Mouse (Mus musculus) hindbrain, embryonic 14.5 days (tissue): ENCODE results near the gene Hnrnpl. TPM values are rescaled to one million over a fixed set of nuclear protein-coding genes. Genes with fewer than 3 reads are reported as not detected.
A peak's percentile ranks its signal among the peaks of the same experiment; 100 is the strongest.

Source experiments
- ATAC-seq: fragments of 200-750 bp; cut with Nextera tagmentation; 2 replicates; pipeline ENCODE4 v1.8.0; 2017; ENCODE audit warnings: moderate number of reproducible peaks, mild to moderate bottlenecking, moderate TSS enrichment, moderate library complexity; ENCODE audit not compliant: low FRiP score
- DNase-seq: peaks from one replicate; pipeline ENCODE4 v3.0.0-alpha.2; 2015; ENCODE audit warnings: low spot score
- H3K27ac ChIP-seq: fragments of 300-500 bp; sonication (generic); 2 replicates; pipeline ENCODE4 v1.5.1; 2014; ENCODE audit warnings: mild to moderate bottlenecking, moderate library complexity
- H3K27me3 ChIP-seq: fragments of 300-500 bp; sonication (generic); 2 replicates; pipeline ENCODE4 v1.6.1; 2014; ENCODE audit warnings: mild to moderate bottlenecking, low read length, mixed read lengths; ENCODE audit not compliant: control insufficient read depth, insufficient read depth
- H3K36me3 ChIP-seq: fragments of 300-500 bp; sonication (generic); replicated peaks from 2 replicates; pipeline ENCODE4 v1.6.1; 2014; ENCODE audit not compliant: control insufficient read depth, insufficient read depth
- H3K4me1 ChIP-seq: fragments of 300-500 bp; sonication (generic); replicated peaks from 2 replicates; pipeline ENCODE4 v1.6.1; 2014; ENCODE audit warnings: antibody characterized with exemption, low read length, mixed read lengths; ENCODE audit not compliant: control insufficient read depth, insufficient read depth
- H3K4me2 ChIP-seq: fragments of 300-500 bp; sonication (generic); replicated peaks from 2 replicates; pipeline ENCODE4 v1.6.1; 2014; ENCODE audit warnings: mild to moderate bottlenecking, moderate library complexity
- H3K4me3 ChIP-seq: fragments of 300-500 bp; sonication (generic); replicated peaks from 2 replicates; pipeline ENCODE4 v1.5.1; 2014; ENCODE audit warnings: mild to moderate bottlenecking, low read length
- H3K9ac ChIP-seq: fragments of 300-500 bp; sonication (generic); 2 replicates; pipeline ENCODE4 v1.6.1; 2014
- H3K9me3 ChIP-seq: fragments of 300-500 bp; sonication (generic); 2 replicates; pipeline ENCODE4 v1.6.1; 2016; ENCODE audit warnings: low read length; ENCODE audit not compliant: control insufficient read depth
- WGBS: fragments of 180-500 bp; shearing (Covaris S2); extraction: QIAGEN DNeasy Blood & Tissue Kit; methylation state at CpG from one replicate; pipeline ENCODE4 v1.1.7; 2014; 5-methylcytosine and 5-hydroxymethylcytosine counted together
- polyA plus RNA-seq: library from polyadenylated mRNA; unstranded; fragments of >200 nt; fragmentation: Nextera tagmentation; extraction: Ambion mirVana; gene quantifications from 2 replicates; pipeline ENCODE4 v1.2.1, GENCODE M21; 2014

Gene Hnrnpl
- polyA plus RNA-seq, 1 experiment from 2014 or later = 150 TPM

GRCm38 (mm10) chr7:28816201-28816600 is 7.9 kb downstream of the Hnrnpl start:
- ATAC-seq = no peak
- Histone ChIP-seq H3K36me3 (peaks cover 93% of the 10 kb centered on the region), H3K9me3 (no peaks in the 10 kb centered on the region), H3K4me2 (no peak overlapping the region), H3K4me3 (no peak overlapping the region), H3K9ac (no peak overlapping the region), H3K27ac (no peak overlapping the region), H3K27me3 (no peaks in the 10 kb centered on the region), H3K4me1 (peaks cover 21% of the 10 kb centered on the region)
- WGBS = 86% methylated on average over 9 of the region's 9 CpGs
- DNase-seq = no peak

- Histone ChIP-seq H3K4me2 (no peak overlapping the region), H3K27me3 (no peaks in the 10 kb centered on the region), H3K9me3 (no peaks in the 10 kb centered on the region), H3K36me3 (peaks cover 100% of the 10 kb centered on the region), H3K4me3 (no peak overlapping the region), H3K4me1 (peaks cover 18% of the 10 kb centered on the region), H3K27ac (no peak overlapping the region), H3K9ac (no peak overlapping the region)
- DNase-seq (no peak), ATAC-seq (no peak)
- 92% methylated on average over 10 of the region's 10 CpGs for WGBS
Observed at GRCm38 (mm10) chr7:28816920-28817319, 8.6 kb downstream of the Hnrnpl start.

- Histone ChIP-seq H3K36me3 (peaks cover 100% of the 10 kb centered on the region), H3K9me3 (no peaks in the 10 kb centered on the region), H3K4me2 (0 out of 2 replicates have a peak overlapping the region, but pooled peaks have one; percentile 5), H3K27ac (no peak overlapping the region), H3K9ac (no peak overlapping the region), H3K27me3 (no peaks in the 10 kb centered on the region), H3K4me1 (peaks cover 12% of the 10 kb centered on the region), H3K4me3 (no peak overlapping the region)
- no peak for ATAC-seq
- 70% methylated on average over 6 of the region's 6 CpGs for WGBS
- no peak for DNase-seq
Observed at GRCm38 (mm10) chr7:28817524-28817923, 9.2 kb downstream of the Hnrnpl start.

GRCm38 (mm10) chr7:28817957-28818356 is 9.6 kb downstream of the Hnrnpl start:
- no peak for ATAC-seq
- Histone ChIP-seq H3K4me1 (peaks cover 8% of the 10 kb centered on the region; the same call in 1 of the 2 replicates), H3K9me3 (no peaks in the 10 kb centered on the region), H3K9ac (no peak overlapping the region), H3K4me3 (no peak overlapping the region), H3K36me3 (peaks cover 100% of the 10 kb centered on the region), H3K27ac (no peak overlapping the region), H3K4me2 (0 out of 2 replicates have a peak overlapping the region, but pooled peaks have one; percentile 5), H3K27me3 (no peaks in the 10 kb centered on the region)
- WGBS = 89% methylated on average over 4 of the region's 4 CpGs
- no peak for DNase-seq

GRCm38 (mm10) chr7:28818436-28818835 is 10.1 kb downstream of the Hnrnpl start:
- no peak overlapping the region for H3K4me3 ChIP-seq
- no peaks in the 10 kb centered on the region for H3K9me3 ChIP-seq
- ATAC-seq (no peak), DNase-seq (no peak)
- H3K9ac ChIP-seq = no peak overlapping the region
- H3K4me2 ChIP-seq = no peak overlapping the region
- 81% methylated on average over 18 of the region's 18 CpGs for WGBS
- peaks cover 7% of the 10 kb centered on the region; the same call in 1 of the 2 replicates for H3K4me1 ChIP-seq
- peaks cover 100% of the 10 kb centered on the region for H3K36me3 ChIP-seq
- no peak overlapping the region for H3K27ac ChIP-seq
- no peaks in the 10 kb centered on the region for H3K27me3 ChIP-seq

GRCm38 (mm10) chr7:28818861-28819452 is 10.6 kb downstream of the Hnrnpl start:
- H3K4me1 ChIP-seq = peaks cover 7% of the 10 kb centered on the region; the same call in 1 of the 2 replicates
- H3K4me2 ChIP-seq = no peak overlapping the region
- WGBS = 90% methylated on average over 4 of the region's 4 CpGs
- H3K9ac ChIP-seq = no peak overlapping the region
- no peak overlapping the region for H3K27ac ChIP-seq
- H3K36me3 ChIP-seq = peaks cover 96% of the 10 kb centered on the region
- no peak overlapping the region for H3K4me3 ChIP-seq
- ATAC-seq = no peak
- H3K9me3 ChIP-seq = no peaks in the 10 kb centered on the region
- DNase-seq = no peak
- H3K27me3 ChIP-seq = no peaks in the 10 kb centered on the region

- no peak for DNase-seq
- no peaks in the 10 kb centered on the region for H3K27me3 ChIP-seq
- H3K4me1 ChIP-seq = peaks cover 8% of the 10 kb centered on the region; the same call in 1 of the 2 replicates
- H3K27ac ChIP-seq = no peak overlapping the region
- H3K9ac ChIP-seq = no peak overlapping the region
- H3K4me2 ChIP-seq = no peak overlapping the region
- no peak overlapping the region for H3K4me3 ChIP-seq
- no peaks in the 10 kb centered on the region for H3K9me3 ChIP-seq
- 72% methylated on average over 4 of the region's 4 CpGs for WGBS
- ATAC-seq = no peak
- H3K36me3 ChIP-seq = peaks cover 90% of the 10 kb centered on the region
Observed at GRCm38 (mm10) chr7:28819571-28819970, 11.2 kb downstream of the Hnrnpl start.

- 29% methylated on average over 12 of the region's 12 CpGs for WGBS
- Histone ChIP-seq H3K27ac (peak overlapping the region; percentile 26; the same call in 1 of the 2 replicates), H3K27me3 (no peaks in the 10 kb centered on the region), H3K4me3 (no peak overlapping the region), H3K4me2 (no peak overlapping the region), H3K9ac (no peak overlapping the region), H3K4me1 (peaks cover 13% of the 10 kb centered on the region), H3K36me3 (peaks cover 80% of the 10 kb centered on the region), H3K9me3 (no peaks in the 10 kb centered on the region)
- ATAC-seq (peak; percentile 10; the same call in 1 of the 2 replicates), DNase-seq (no peak)
Observed at GRCm38 (mm10) chr7:28820358-28821260, 12.3 kb downstream of the Hnrnpl start.

GRCm38 (mm10) chr7:28821261-28821831 is 13.0 kb downstream of the Hnrnpl start:
- ATAC-seq (no peak; the same call in 1 of the 2 replicates), DNase-seq (no peak)
- Histone ChIP-seq H3K4me3 (no peak overlapping the region), H3K4me2 (no peak overlapping the region), H3K9ac (no peak overlapping the region), H3K27ac (peak overlapping the region; percentile 26; the same call in 1 of the 2 replicates), H3K27me3 (no peaks in the 10 kb centered on the region), H3K36me3 (peaks cover 72% of the 10 kb centered on the region), H3K4me1 (peaks cover 19% of the 10 kb centered on the region), H3K9me3 (no peaks in the 10 kb centered on the region)
- 48% methylated on average over 10 of the region's 10 CpGs for WGBS
